Mouse (Mus musculus) testis, adult 2 months (tissue): ENCODE measurements around the gene Nsg2.

Source experiments
- CTCF ChIP-seq: fragments of 200-500 bp; IDR thresholded peaks from 2 replicates; pipeline ENCODE4 v1.5.1; 2012; ENCODE audit warnings: low read depth, mild to moderate bottlenecking, inconsistent platforms, low read length, moderate library complexity; ENCODE audit not compliant: control insufficient read depth, insufficient read depth, insufficient replicate concordance
- POLR2A ChIP-seq: fragments of 200-500 bp; IDR thresholded peaks from 2 replicates; pipeline ENCODE4 v1.6.1; 2012; ENCODE audit warnings: low read depth, mild to moderate bottlenecking, inconsistent platforms, low read length, moderate library complexity; ENCODE audit not compliant: control insufficient read depth

DNA sequence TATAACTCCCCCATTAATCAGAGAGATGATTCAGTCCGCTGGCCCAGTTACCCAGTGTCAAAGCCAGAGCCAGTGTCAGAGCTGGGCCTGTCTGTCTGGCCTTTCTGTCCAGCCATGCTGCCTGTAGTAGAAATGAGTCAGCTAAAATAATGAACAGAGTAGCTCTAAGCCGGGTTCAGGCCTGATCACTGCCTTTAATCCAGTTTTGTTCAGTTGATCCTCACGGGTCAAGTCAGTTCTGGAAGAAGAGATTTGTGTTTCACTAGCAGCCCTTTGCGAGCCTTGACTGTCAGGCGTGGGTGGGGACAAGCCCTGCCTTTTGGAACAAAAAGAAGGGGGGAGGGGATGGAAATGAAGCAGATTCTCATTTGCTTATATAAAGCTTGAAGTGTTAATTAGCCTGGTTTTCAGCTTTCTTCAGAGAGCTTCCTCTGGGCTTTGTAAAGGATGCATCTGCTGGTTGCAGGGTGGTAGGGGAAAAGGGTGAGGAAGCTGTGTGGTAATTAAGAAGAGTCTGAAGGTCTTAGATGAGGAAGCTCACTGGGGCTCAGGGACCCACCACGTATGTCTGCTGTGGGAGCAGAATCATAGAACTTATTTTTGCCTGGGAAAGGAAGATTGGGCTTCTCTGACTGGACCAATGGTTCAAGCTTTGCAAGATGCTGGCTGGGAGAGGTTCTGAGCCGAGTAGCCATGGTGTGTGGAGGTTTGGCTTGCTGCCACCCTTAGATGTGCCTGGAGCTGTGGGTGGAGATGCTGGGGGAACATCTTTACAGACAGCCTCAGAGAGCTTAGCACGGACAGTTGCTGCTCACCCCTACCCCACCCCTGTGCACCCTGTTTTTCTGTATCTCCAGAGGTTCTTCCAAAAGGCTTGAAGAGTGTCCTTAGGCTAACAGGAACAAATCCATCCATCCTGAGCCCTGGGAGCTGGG lies 20.0 kb downstream of the Nsg2 start:
- TF ChIP-seq CTCF: no peak
- TF ChIP-seq POLR2A: no peak
